Mouse (Mus musculus) testis, postnatal 14 days (tissue): ENCODE results near the gene Coasy.
"Not testable (repeated sequence)": the region's sequence is repeated elsewhere in the genome, so short reads cannot be mapped to it uniquely, and the experiment has no call there.

Source experiments
- DNase-seq: peaks from one replicate; pipeline ENCODE4 v3.0.0; 2021; ENCODE audit warnings: low spot score

Coasy gene

DNA sequence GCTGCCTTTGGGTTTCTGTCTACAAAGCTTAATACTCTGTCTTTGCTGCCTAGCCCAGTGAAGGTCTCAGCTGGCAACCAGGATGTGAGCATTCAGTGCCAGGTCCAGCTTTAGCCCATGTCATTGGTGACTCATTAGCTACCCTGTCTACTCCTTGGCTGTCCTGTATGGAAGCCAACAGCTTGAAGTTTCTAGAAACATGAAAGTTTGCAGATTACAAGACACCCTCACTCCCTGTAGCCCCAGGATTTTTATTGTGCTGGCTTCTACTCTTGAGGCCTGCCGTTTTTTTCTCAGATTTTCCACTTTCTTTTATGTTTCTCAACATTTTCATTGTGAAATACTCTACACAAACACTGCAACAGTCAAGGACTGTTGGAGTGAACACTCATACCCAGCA, 7.6 kb downstream of the Coasy start:
- DNase-seq, result no peak

DNA sequence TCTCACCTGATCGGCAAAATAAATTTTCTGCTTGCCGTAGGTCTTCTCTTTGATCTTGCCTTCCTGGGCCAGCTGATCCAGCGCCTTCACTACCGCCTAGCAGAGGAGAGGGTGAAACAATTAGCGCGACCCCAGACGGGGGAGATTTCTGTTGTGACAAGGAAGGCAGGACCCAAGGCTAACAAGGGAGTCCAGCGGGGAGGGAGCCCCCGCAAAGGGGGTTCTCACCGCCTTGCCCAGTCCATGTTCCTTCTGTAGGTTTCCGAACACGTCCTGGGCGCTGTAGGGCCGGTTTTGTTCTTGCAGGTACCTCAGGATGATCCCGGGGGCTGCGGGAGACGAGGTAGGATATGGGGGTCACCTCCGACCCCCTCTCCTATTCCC, 12.6 kb downstream of the Coasy start:
- peak; percentile 53 for DNase-seq

DNA sequence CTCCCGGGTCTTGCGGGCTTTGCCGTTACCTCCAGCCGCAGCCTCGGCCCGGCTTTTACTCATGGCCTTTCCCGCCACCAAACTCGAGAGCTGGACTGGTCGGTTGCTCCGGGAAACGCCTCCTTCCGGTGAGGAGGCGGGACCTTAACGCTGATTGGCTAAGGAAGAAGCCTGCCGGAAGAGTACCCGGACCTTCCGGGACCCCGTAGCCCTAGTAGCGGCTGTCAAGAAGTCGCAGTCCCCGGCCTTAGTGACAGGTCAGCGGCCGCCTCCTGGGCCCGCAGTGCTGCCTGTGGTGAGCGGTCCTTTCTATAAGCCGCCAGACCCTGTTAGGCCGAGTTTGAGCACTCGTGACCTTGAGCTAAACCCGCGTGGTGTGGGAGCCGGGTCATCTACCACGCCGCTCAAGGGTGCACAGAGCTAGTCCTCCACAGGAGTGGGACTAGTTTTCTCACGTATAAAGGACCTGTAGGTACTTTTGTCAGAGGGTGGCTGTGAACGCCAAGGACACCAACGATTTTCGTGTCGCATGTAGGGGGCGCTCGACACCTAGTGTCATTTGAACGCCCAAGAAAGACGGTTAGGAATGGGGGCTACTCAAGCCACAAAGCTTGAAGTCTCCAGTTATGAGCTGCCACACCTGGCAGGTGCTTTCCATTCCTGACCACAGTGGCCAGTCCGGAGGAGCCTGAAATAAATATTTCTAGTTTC, 13.1 kb downstream of the Coasy start, which contains the start of gene Psmc3ip:
Gene Psmc3ip, minus strand, starts transcription at position 123 of the 711 bp plus-strand sequence.
- DNase-seq, result peak; percentile 95

DNA sequence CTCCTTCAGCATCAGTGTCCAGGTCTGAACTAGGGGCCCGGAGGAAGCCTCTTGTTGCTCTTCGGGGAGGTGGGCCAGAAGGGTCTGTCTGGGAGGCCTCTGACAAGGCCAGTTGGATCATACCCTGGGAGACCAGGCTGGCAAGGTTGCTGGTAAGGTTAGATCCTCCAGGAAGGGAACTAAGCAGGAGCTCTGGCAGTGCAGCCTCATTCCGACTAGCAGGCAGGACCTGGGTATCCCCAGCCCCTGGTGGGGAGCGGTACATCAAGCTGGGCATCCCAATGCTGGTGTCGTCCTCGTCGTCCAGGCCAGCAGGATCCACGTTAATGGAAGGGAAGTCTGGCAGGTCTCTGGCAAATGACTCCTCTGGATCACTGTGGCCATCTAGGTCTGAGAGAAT, 15.9 kb downstream of the Coasy start:
- DNase-seq, result no peak

DNA sequence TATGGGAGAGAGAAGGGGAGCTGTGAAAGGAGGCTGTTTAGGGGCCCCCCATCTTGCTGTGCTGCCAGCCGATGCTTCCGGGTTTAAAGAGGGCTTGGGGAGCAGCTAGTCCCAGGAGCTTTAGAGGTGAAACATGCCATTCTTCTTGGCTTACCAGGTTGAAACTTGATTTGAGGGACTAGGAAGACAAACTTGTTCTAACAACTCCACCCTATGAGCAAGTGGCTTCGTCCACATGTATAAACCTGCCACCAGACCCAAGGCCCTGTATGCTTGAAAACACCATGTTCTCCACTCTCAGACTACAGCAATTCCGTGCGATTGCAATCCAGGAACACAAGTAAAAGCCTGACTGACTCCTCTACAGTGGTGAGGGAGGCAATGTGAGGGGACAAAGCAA, 20.6 kb downstream of the Coasy start:
- no peak for DNase-seq

DNA sequence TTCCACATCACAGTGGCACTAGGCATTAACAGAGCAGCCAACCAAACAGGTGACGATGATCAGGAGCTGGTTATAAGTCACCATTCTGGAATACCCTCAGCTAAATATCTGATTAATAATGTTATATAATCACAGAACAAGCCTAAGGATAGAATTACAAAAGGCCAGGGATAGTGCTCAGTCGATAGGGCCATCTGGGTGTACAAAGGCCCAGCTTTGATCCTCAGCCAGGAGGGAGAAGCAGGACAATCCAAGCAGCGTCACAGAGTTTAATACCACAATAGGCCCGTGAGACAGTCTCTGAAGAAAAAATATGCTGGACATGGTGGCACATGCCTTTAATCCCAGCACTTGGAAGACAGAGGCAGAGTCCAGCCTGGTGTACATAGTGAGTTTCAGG, 27.0 kb downstream of the Coasy start:
- no peak for DNase-seq

DNA sequence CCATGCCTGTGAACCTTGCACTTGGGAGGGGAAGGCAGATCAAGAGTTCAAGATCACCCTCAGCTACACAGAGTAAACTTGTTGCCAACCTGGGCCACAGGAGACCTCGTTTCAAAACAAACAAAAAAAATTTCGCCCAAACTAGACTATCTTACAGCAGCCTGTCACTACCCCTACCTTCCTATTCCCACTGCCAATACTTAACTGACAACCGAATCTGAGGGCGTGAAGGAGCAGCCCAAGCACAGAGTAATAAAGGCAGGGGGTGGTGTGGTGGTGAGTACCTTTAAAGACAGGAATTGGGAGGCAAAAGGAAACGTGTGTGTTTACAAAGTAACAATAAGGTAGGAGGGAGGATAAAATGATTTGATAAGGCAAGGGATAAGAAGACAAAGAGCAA, 28.3 kb downstream of the Coasy start:
- no peak for DNase-seq

DNA sequence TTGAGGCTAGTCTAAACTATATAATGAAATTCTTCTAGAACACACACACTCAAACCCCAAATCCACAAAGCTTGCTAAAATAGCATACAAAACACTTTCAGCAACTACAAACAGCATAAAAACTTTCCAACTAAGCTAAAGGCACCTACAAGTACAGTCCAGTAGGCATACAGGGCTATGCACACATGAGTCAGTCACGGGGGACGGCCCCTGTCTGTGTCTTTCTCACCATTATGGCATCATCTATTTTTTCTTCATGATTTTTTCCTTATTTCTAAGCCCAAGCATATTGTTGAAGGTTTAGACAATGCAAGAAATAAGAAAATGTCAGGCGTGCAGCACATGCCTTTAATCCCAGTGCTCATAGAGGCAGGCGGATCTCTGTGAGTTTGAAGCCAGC, 28.8 kb downstream of the Coasy start:
- no peak for DNase-seq

DNA sequence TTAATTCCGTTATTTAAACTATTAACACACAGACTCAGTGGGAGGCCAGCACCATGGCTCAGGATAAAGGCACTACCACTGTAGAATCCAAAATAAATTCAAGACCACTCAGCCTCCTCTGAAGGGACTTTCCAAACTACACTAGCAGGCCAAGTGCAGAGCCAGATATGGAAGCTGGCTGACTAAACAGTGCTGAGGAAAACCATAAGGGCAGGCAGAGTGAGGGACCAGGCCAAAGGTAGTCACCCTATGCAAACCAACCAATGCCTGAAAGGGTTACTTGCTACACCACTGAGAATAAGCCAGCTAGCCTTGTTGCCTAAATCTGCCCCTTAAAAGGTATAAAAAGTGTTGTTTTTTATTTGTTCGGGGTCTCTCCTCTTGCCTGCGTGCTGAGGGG, 29.8 kb downstream of the Coasy start:
- DNase-seq, result no peak

DNA sequence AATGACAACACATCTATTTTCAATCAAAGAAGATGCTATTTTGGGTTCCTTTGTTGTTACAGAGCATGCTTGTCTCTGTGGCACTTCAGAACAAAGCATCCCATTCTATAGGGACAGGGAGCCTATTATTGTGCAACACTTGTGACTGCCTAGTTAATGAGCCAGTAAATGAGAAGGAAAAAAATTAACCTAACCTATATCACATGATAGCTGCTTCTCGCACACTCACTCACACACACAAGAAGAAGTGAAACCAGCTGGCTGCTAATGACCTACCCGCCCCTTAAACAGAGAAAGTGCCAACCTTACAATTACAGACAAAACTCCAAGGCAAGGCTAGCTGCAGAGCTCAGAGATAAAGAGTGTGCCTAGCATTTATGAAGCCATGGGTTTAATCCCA, 33.2 kb downstream of the Coasy start:
- DNase-seq, result no peak

DNA sequence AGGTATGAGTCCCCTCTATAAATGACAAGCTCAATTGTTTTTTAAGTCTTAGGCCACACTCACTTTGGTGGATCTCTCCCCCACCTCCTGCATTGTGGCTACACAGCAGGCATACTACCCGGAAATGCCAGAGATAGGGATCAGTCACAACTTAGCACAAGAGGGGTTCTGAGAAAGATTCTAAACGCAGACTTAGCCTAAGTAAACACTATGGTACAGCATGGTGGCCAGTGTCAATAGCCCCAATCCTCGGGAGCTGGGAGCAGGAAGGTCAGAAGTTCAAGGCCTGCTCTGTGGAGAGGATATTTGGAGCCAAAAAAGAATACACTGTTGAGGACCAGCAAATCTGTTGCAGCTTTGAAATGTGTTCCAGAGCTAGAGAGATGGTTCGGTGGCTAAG, 35.7 kb downstream of the Coasy start:
- DNase-seq, result no peak

DNA sequence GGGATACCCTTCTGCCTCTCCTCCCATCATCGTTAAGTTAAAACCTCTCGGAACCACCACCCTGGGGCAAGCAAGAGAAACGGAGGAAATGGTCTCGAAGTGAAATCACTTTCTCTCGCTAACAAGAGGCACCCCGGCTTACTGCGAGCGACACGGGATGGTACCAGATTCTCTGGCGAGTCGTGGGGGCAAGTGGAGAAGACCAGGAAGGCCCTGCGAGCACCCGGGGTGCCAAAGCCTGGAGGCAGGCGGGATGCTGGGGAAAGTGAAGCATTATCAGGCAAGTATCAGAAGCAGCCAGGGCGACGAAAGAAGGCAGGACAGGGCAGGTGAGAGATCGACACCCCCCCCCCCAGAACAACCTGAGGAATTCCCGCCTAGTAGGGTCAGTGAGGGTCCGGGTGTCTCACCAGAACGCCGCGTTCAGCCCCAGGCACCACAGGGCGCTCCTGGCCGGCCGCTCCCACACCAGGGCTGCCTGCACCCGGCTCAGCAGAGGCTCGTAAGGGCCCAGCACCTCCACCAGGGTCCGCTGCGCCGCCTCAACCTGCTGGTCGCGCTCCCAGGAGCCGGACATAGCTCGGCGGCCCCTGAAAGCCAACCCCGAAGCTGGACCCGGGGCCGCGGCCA, 36.9 kb downstream of the Coasy start:
- no peak for DNase-seq

DNA sequence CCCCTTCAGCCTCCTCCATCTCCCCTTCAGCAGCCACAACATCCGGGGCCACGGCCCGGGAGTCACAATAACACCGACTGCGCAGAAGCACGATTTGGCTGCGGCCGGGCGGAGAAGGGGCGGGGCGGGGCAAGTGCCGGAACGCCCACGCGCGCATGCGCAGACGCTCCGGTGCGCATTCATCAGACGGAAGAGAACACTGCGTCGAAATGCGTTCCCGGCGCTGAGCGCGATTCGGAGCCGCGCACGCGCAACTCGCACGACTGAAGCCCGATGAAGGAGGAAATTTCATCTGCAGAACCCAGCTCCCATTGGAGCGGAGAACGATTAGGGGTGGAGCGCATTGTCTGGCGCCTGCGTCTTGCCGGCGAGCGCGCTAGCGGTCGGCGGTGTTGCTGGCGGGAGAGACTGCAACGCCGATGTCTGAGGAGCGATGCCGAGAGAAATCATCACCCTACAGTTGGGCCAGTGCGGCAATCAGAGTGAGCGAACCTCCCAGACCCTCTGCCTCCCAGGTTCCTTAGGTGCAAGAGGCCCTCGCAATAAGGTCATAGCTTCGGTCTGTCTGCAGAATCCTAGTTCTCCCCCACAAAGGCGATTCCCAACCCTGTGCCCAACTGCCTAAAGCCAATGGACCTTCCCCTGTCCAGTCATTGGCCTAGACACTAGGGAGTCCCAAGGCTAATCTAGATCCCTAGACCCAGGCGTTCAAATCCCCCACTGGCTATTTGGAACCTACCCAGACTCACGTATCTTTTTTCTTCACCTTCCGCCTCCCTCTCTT, 37.6 kb downstream of the Coasy start, which contains the start of the genes Retreg3 and Tubg1:
Gene Retreg3, minus strand, starts transcription at position 133 of the 784 bp plus-strand sequence.
Gene Tubg1, plus strand, starts transcription at position 178 of the 784 bp plus-strand sequence.
- peak; percentile 97 for DNase-seq

DNA sequence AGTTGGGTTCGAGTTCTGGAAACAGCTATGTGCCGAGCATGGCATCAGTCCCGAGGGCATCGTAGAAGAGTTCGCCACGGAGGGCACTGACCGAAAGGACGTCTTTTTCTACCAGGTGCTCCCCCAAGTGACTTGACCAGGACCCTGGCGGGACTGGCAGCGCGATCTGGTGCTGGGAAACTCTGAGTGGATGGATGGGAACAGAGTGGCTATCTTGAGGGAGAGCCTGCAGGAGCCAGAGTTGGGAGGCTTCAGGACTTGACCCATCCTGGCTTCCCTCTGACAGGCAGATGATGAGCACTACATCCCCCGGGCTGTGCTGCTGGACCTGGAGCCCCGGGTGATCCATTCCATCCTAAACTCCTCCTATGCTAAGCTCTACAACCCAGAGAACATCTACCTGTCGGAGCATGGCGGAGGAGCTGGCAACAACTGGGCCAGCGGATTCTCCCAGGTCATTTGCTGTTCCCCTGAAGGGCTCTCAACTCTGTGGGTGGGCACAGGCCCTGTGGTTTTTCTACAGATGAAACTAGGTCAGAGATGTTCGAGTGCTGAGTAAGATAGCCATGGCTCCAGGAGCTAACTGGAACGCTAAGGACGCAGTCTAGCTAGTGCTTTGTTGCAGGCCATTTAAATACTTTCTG, 38.3 kb downstream of the Coasy start:
- no peak for DNase-seq

DNA sequence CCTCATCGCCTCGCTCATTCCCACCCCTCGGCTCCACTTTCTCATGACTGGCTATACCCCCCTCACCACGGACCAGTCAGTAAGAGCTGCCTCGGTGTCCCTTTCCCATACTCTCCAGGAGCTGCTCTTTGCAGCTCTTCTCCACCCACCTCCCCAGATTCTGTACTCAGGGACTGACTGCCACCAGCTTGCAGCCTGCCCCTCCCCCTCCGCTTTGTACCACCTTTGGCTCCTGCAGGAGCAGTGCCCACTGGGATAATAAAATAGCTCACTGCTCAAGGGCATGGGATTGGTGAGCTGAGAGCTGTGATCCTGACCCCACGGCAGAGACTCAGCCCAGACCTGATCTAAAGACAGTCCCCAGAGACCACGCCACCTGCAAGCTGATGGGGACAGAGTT, 42.1 kb downstream of the Coasy start:
- not testable (repeated sequence) for DNase-seq

DNA sequence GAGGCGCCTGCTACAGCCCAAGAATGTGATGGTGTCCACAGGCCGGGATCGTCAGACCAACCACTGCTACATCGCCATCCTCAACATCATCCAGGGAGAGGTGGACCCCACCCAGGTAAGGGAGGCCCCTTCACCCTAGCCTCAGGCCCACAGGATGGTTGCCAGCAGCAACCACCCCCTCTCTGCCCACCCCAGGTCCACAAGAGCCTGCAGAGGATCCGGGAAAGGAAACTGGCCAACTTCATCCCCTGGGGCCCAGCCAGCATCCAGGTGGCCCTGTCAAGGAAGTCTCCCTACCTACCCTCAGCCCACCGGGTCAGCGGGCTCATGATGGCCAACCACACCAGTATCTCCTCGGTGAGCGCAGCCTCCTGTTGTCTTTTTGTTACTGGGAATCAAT, 42.6 kb downstream of the Coasy start:
- not testable (repeated sequence) for DNase-seq

DNA sequence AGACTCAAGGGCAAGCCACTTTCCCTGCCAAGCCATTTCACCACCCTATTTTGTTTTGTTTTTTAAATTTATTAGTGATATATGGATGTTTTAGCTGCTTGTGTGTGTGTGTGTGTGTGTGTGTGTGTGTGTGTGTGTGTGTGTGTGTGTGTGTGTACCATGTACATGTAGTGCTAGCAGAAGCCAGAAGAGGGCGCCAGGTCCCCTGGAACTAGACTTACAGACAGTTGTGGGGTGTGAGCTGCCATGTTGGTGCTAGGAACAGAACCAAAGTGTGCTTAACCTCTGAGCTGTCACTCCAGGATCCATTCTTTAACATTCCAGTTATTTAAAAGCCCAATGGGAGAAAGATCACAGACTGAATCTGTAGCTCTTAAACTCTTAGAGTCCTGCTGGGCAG, 44.7 kb downstream of the Coasy start:
- no peak for DNase-seq

DNA sequence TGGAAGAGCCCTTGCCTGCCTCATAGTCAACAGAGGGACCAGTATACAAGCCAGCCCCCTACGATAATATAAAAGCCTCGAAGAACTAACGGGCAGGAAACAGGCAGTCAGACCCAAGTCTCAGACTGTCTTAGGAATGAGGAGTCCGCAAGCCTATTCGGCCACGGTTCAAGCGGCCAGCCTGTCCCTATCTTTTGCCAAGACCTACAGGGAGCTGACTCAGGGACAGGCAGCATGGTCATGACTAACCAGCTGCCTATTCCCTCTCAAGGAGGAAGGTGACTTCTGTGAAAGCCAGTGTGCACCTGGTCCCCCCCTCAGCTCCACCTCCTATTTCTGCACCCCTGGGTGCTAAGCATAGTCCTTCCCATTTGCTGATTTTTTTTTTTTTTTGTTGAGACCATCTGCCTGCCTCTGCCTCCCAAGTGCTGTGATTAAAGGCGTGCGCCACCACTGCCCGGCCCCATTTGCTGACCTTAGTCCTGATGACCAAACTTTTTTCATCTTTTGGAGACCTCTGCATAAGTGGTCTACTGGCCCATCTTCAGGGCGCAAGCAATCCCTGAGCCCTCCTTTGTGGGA, 46.7 kb downstream of the Coasy start:
- no peak for DNase-seq

DNA sequence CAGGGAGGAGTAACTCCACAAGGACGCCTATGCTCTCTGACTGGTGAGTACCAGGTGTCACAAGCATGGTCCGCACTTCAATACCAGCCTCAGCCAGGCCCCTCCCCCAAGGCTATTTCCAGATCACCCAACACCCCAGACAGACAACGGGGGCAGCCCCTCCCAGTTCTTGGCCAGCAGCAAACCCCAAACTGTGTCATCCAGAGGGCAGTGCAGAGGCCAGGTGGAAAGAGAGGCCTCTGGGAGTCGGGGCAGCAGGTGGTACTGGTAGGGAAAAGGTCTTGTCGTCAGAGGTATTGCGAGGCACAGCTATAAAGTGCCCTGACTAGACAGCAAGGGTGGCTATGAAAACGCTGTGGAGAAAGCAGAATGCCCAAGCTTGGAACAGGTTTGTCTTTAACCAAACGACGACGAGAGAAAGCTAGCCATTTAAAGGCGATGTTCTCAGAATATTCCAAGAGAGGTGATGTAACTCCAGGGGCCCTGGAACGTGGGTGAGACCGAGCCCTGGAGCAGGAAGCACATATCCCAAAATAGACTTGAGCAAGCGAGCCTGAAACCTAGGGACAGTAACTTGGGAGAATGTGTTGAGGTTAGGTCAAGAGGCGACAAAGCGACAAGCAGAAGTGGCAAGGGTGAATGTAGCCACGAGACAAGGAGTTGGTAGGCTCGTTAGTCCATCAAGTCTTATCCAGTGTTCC, 47.8 kb downstream of the Coasy start:
- no peak for DNase-seq

DNA sequence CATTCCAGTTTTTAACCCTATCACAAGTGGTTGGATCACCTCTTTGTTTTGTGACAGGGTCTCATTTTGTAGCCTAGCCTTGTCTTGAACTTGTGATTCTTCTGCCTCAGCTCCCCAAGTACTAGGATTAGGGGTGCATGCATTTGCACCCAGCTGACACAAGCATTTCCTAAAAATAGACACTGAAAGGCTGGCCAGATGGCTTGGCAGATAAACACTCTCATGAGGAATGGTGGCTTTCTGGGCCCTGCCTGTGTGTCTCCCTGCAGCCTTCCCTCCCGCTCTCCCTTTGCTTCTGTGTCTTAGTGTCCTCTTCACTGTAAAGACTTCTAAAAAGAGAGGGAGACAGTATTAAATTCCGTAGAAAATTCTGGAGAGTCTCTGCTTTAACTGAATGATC, 48.8 kb downstream of the Coasy start:
- DNase-seq, result no peak

DNA sequence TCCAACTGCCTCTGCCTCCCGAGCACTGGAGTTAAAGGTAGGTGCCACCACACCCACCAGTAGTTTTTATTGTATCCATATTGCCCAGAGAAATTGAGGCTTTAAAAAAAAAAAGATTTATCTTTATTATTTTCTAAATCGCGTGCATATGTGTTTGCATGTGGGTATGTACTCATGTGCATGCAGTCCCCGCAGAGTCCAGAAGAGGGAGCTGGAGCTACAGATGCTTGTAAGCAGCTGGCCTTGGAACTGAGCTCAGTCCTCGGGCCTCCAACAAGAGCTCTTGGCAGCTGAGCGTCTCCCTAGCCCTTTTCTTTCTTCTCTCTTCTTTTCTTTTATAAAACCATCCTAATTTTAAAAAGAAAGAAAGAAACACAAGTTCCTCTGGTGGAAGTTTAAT, 49.3 kb downstream of the Coasy start:
- DNase-seq, result peak; percentile 66

DNA sequence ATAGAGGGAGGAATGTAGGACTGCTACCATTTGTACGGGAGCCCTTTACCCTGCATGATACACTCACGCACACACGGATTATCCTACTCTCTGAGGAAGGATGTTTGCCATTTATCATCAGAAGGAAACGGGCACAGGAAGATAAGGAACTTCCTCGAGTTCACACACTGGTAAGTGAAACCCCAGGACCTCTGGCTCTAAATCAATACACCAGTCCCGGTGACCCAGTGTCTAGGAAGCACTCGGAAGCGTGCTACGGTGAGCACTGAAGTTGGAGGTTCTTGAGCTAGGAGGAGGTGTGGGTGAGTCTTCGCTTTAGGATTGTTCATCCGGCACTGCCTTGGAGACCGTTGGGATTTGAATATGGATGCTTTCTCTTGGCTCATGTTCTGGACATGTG, 50.7 kb downstream of the Coasy start:
- DNase-seq, result no peak
